Mouse (Mus musculus): ENCODE results near the gene Poldip2.

The Poldip2 gene

GRCm38 (mm10) chr11:78512025-78512957 lies at the start of gene Poldip2, which contains the start of gene Tmem199:
Gene Poldip2 (plus strand): TSS chr11:78512193.
Gene Tmem199 (minus strand): TSS chr11:78512172.
- DNase-seq (ENCODE audit: low read depth) = peak; percentile 96

DNA sequence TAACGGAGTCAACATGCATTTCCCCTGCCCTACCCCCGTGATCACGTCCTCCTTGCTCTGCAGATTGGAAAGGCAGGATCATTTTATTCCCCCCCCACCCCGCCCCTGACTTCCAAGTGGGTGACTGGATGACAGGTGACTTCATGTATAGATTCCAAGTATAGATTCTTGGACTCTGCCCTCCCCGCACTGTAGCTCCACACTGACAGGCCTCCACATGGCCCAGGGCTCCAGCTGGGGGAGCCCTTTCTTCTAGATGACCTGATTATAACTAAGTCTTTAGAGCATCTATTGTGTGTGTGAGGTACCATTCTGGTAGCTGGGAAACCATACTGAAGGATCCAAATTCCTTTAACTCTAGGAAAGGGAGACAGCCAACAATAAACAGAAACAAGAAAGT lies 49.3 kb upstream of the Poldip2 start:
- no peak for DNase-seq (ENCODE audit: low read depth)

GRCm38 (mm10) chr11:78463286-78464036 lies 48.5 kb upstream of the Poldip2 start:
- DNase-seq (ENCODE audit: low read depth) = no peak

DNA sequence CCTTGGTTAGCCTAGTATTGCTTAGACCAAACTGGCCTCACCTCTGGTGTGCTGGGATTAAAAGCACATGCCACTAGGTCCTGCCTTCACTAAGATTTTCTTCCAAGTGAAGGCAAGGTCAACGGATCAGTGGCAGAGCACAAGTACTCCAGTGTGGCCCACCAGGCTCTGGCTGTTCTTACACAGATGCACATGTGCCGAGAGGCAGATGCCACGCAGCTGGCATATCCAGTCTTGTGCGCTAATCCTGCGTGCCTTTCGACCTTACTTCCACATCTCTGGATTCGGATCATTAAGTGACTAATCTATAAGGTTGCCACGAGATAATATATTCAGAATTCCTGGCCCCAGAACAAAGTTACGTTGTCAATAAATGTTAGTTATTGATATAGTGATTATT lies 46.9 kb upstream of the Poldip2 start:
- no peak for DNase-seq (ENCODE audit: low read depth)

GRCm38 (mm10) chr11:78465568-78466180 lies 46.3 kb upstream of the Poldip2 start, which contains the start of gene Slc46a1:
Gene Slc46a1 (plus strand): TSS chr11:78465697.
- peak; percentile 68 for DNase-seq (ENCODE audit: low read depth)

DNA sequence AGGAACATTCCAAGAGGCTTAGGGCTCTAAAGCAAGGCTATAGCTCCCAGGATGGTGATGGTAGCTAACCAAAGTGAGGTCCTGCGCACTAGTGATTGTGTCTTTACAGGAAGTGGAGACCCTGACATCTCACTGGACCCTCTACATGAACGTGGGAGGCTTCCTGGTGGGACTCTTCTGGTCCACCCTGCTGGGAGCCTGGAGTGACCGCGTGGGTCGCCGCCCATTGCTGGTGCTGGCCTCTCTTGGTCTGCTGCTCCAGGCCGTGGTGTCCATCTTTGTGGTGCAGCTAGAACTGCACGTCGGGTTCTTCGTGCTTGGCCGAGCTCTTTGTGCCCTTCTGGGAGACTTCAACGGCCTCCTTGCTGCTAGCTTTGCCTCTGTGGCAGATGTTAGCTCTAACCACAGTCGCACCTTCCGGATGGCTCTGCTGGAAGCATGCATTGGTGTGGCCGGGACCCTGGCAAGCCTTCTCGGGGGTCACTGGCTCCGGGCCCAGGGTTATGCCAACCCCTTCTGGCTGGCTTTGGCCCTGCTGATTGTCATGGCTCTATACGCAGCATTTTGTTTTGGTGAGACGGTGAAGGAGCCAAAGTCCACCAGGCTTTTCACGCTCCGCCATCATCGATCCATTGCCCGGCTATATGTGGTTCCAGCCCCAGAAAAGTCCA lies 45.6 kb upstream of the Poldip2 start:
- no peak for DNase-seq (ENCODE audit: low read depth)

GRCm38 (mm10) chr11:78467515-78467914 lies 44.5 kb upstream of the Poldip2 start:
- no peak for DNase-seq (ENCODE audit: low read depth)

DNA sequence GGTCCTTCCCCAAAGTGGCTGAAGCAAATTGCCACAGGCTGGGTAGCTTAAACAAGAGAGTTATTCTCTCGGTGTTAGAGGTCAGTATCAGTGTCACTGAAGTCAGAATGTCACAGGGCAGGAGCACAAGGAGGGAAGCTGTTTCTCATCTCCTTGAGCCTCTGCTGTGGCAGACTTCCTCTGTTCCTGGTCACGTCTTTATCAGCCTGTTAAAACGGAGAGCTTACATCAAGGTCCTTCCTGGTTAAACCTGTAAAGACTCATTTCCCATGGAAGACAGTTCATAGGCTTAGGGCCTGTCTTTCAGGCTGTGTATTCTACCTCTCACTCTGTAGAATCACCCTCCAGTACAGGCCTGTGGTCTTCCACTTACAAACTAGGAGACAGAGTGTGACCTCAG lies 44.1 kb upstream of the Poldip2 start:
- DNase-seq (ENCODE audit: low read depth) = no peak

GRCm38 (mm10) chr11:78471326-78472103 lies 40.5 kb upstream of the Poldip2 start:
- no peak for DNase-seq (ENCODE audit: low read depth)

DNA sequence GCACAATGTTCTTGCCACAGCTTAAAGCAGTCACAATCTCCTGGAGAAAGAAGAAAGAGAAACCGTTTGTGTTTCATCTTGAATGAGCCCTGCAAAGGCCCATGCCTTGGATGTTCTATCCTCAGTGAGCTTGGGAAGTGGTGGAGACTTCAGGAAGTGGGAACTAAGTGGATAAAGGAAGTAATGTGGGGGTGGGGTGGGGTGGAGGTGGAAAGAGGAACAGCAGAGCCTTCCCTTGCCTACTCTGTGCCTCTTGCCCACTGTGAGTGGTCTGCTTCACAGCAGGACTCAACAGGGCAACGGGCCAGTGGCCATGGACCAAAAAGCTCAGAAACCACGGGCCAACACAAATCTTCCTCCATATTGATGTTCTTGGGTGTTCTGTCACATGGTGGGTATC lies 36.7 kb upstream of the Poldip2 start:
- DNase-seq (ENCODE audit: low read depth) = no peak

- no peak for DNase-seq (ENCODE audit: low read depth)
Measured at GRCm38 (mm10) chr11:78483639-78484038, 28.4 kb upstream of the Poldip2 start.

- peak; percentile 75 for DNase-seq (ENCODE audit: low read depth)
Measured at GRCm38 (mm10) chr11:78488168-78488567, 23.8 kb upstream of the Poldip2 start.

DNA sequence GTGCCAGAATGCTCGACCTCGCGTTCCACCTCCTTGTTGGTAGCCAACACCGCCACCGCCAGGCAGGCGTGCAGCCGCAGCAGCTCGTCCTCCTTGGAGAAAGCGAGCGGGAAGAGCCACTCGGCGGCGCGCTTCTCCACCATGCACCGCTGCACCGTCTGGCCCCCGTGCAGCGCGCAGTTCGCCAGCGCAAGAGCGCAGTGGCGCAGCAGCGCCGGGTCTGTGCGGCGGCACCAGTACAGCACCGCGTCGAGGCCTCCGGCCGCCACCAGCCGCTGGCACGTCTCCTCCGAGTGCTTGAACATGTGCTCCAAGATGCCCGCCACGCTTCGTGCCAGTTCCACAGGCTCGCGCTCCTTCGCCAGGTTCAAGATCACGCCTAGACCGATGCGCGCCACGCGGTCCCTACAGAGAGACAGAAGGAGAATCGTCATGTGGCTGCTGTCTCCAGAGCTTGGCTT lies 21.2 kb upstream of the Poldip2 start:
- DNase-seq (ENCODE audit: low read depth) = no peak

DNA sequence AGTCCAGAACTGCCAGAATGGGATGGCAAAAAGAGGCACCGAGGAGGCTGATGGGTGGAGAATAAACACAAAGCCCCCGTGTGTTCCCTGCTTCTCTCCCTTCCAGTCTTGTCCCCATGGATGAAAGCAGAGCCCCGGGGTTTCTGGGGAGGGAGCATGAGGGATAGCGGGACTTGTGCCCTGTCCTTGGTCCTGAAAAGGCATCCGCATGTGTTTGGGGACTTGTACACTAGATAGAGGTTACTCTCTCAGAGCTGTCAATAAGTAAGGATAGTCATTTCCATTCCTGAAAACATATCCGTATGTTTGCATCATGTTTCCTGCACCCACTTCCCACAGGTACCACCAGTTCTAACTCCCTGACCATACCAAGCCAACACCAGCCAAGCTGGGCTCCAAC lies 16.1 kb upstream of the Poldip2 start:
- DNase-seq (ENCODE audit: low read depth) = peak; percentile 69

- DNase-seq (ENCODE audit: low read depth) = no peak
Measured at GRCm38 (mm10) chr11:78497071-78497541, 14.9 kb upstream of the Poldip2 start.

- DNase-seq (ENCODE audit: low read depth) = peak; percentile 99
Measured at GRCm38 (mm10) chr11:78497544-78498522, 14.2 kb upstream of the Poldip2 start, which contains the start of gene Sarm1. Gene Sarm1 (minus strand): TSS chr11:78497754.

GRCm38 (mm10) chr11:78499004-78499403 lies 13.0 kb upstream of the Poldip2 start, which contains the start of gene Vtn:
Gene Vtn (plus strand): TSS chr11:78499091.
- DNase-seq (ENCODE audit: low read depth) = no peak

GRCm38 (mm10) chr11:78499543-78499942 lies 12.4 kb upstream of the Poldip2 start:
- no peak for DNase-seq (ENCODE audit: low read depth)

- DNase-seq (ENCODE audit: low read depth) = no peak
Measured at GRCm38 (mm10) chr11:78500623-78501202, 11.3 kb upstream of the Poldip2 start.

Measured in induced T-regulatory cell, adult 2 months (primary cell).